Mouse (Mus musculus) heart, embryonic 14.5 days (tissue): ENCODE results near the gene Myoz1. TPM values are rescaled to one million over a fixed set of nuclear protein-coding genes. Genes with fewer than 3 reads are reported as not detected.

Experiments
- ATAC-seq: fragments of 200-750 bp; cut with Nextera tagmentation; 2 replicates; pipeline ENCODE4 v1.8.0; 2017; ENCODE audit warnings: low read depth, moderate TSS enrichment; ENCODE audit not compliant: insufficient number of reproducible peaks, insufficient read depth, low FRiP score
- H3K27ac ChIP-seq, 2 experiments: fragments of 200-500 bp in 1 of 2; fragments of 300-500 bp in 1 of 2; sonication (generic) in 1 of 2; replicated peaks in 1 of 2; 2 replicates each; pipeline ENCODE4 v1.5.1; 2012 to 2014; ENCODE audit warnings: low read depth in 2 of 2, low read length in 2 of 2, control low read depth in 1 of 2, mild to moderate bottlenecking in 1 of 2, mixed read lengths in 1 of 2; ENCODE audit not compliant: control insufficient read depth in 1 of 2, insufficient read depth in 1 of 2
- H3K27me3 ChIP-seq: fragments of 300-500 bp; sonication (generic); 2 replicates; pipeline ENCODE4 v1.6.1; 2014; ENCODE audit warnings: mild to moderate bottlenecking, low read length, control low read depth; ENCODE audit not compliant: control insufficient read depth, insufficient read depth
- H3K36me3 ChIP-seq: fragments of 300-500 bp; sonication (generic); 2 replicates; pipeline ENCODE4 v1.6.1; 2014; ENCODE audit warnings: mild to moderate bottlenecking, control low read depth, low read length, mixed read lengths; ENCODE audit not compliant: control insufficient read depth, insufficient read depth
- H3K4me1 ChIP-seq, 2 experiments: fragments of 200-500 bp in 1 of 2; fragments of 300-500 bp in 1 of 2; sonication (generic) in 1 of 2; 2 replicates each; pipeline ENCODE4 v1.6.1; 2012 to 2014; ENCODE audit warnings: low read length in 2 of 2, control low read depth in 1 of 2, mixed read lengths in 1 of 2; ENCODE audit not compliant: control insufficient read depth in 2 of 2, insufficient read depth in 2 of 2
- H3K4me2 ChIP-seq: fragments of 300-500 bp; sonication (generic); 2 replicates; pipeline ENCODE4 v1.6.1; 2014; ENCODE audit warnings: mild to moderate bottlenecking, low read length
- H3K4me3 ChIP-seq, 2 experiments: fragments of 200-500 bp in 1 of 2; fragments of 300-500 bp in 1 of 2; sonication (generic) in 1 of 2; 2 replicates each; pipeline ENCODE4 v1.5.1; 2012 to 2014; ENCODE audit warnings: low read length in 2 of 2, mild to moderate bottlenecking in 2 of 2, control low read depth in 1 of 2, low read depth in 1 of 2, moderate library complexity in 1 of 2; ENCODE audit not compliant: control insufficient read depth in 1 of 2, insufficient read depth in 1 of 2
- H3K9ac ChIP-seq: fragments of 300-500 bp; sonication (generic); 2 replicates; pipeline ENCODE4 v1.6.1; 2014; ENCODE audit warnings: mild to moderate bottlenecking, low read length
- H3K9me3 ChIP-seq: fragments of 300-500 bp; sonication (generic); 2 replicates; pipeline ENCODE4 v1.6.1; 2016; ENCODE audit warnings: low read length, control low read depth; ENCODE audit not compliant: control insufficient read depth
- WGBS: fragments of 180-500 bp; shearing (Covaris S2); extraction: QIAGEN DNeasy Blood & Tissue Kit; methylation state at CpG from one replicate; pipeline ENCODE4 v1.1.7; 2014; 5-methylcytosine and 5-hydroxymethylcytosine counted together
- polyA plus RNA-seq: library from polyadenylated mRNA; unstranded; fragments of >200 nt; fragmentation: Nextera tagmentation; extraction: Ambion mirVana; gene quantifications from 2 replicates; pipeline ENCODE4 v1.2.1, GENCODE M21; 2014

The Myoz1 gene
- polyA plus RNA-seq, 1 experiment from 2014 or later = 20.2 TPM

- WGBS = 45% methylated on average over 8 of the region's 8 CpGs
- H3K4me2 ChIP-seq = peak within 1 kb of the TSS; percentile 73
Measured at GRCm38 (mm10) chr14:20668154-20668810, 11.9 kb upstream of the Myoz1 start, which contains the start of gene Synpo2l. Gene Synpo2l, minus strand, starts transcription at chr14:20668354.

GRCm38 (mm10) chr14:20667469-20667868 lies 11.1 kb upstream of the Myoz1 start:
- H3K27ac ChIP-seq = peak overlapping the region; percentile 95 to 96
- H3K4me2 ChIP-seq = peak overlapping the region; percentile 73
- peaks cover 16 to 34% of the 10 kb centered on the region in 2 experiments for H3K4me1 ChIP-seq
- H3K27me3 ChIP-seq = no peaks in the 10 kb centered on the region
- 52% methylated on average over 1 of the region's 1 CpGs for WGBS
- no peaks in the 10 kb centered on the region for H3K9me3 ChIP-seq
- peak overlapping the region; percentile 43 to 52 for H3K4me3 ChIP-seq
- peak overlapping the region; percentile 81 for H3K9ac ChIP-seq
- no peak for ATAC-seq
- H3K36me3 ChIP-seq = 0 out of 2 replicates have a peak, but pooled peaks cover 3% of the 10 kb centered on the region

More at GRCm38 (mm10) chr14:20668154-20668810, 11.9 kb upstream of the Myoz1 start, which contains the start of gene Synpo2l:
- Histone ChIP-seq H3K27me3 (no peaks in the 10 kb centered on the region), H3K4me1 (peaks cover 16 to 34% of the 10 kb centered on the region in 2 experiments), H3K27ac (peak within 1 kb of the TSS; percentile 95 to 96), H3K9ac (peak within 1 kb of the TSS; percentile 81), H3K36me3 (0 out of 2 replicates have a peak, but pooled peaks cover 3% of the 10 kb centered on the region), H3K4me3 (peak within 1 kb of the TSS; percentile 43 to 52), H3K9me3 (0 out of 2 replicates have a peak, but pooled peaks cover 4% of the 10 kb centered on the region)
- ATAC-seq = peak; percentile 60

GRCm38 (mm10) chr14:20664436-20664835 lies 8.1 kb upstream of the Myoz1 start:
- peak; percentile 73 for ATAC-seq
- Histone ChIP-seq H3K4me2 (peak overlapping the region; percentile 91), H3K4me1 (peaks cover 21 to 49% of the 10 kb centered on the region in 2 experiments), H3K27me3 (no peaks in the 10 kb centered on the region), H3K27ac (peak overlapping the region; percentile 98 to 99), H3K9me3 (no peaks in the 10 kb centered on the region), H3K9ac (peak overlapping the region; percentile 92), H3K36me3 (peaks cover 27% of the 10 kb centered on the region), H3K4me3 (peak overlapping the region; percentile 58 to 67)
- 14% methylated on average over 3 of the region's 3 CpGs for WGBS

GRCm38 (mm10) chr14:20663601-20664000 lies 7.3 kb upstream of the Myoz1 start:
- peak overlapping the region; percentile 58 to 67 for H3K4me3 ChIP-seq
- peak overlapping the region; percentile 98 to 99 for H3K27ac ChIP-seq

GRCm38 (mm10) chr14:20662740-20663139 lies 6.4 kb upstream of the Myoz1 start:
- 27% methylated on average over 3 of the region's 3 CpGs for WGBS
- H3K9me3 ChIP-seq = no peaks in the 10 kb centered on the region
- H3K9ac ChIP-seq = peak overlapping the region; percentile 92
- H3K27ac ChIP-seq = peak overlapping the region; percentile 98 to 99
- H3K4me3 ChIP-seq = peak overlapping the region; percentile 58 to 67
- no peak for ATAC-seq
- H3K4me2 ChIP-seq = peak overlapping the region; percentile 91
- H3K4me1 ChIP-seq = peaks cover 19 to 41% of the 10 kb centered on the region in 2 experiments
- H3K27me3 ChIP-seq = no peaks in the 10 kb centered on the region
- peaks cover 27% of the 10 kb centered on the region for H3K36me3 ChIP-seq

More at GRCm38 (mm10) chr14:20663601-20664000, 7.3 kb upstream of the Myoz1 start:
- peak overlapping the region; percentile 91 for H3K4me2 ChIP-seq
- peaks cover 21 to 44% of the 10 kb centered on the region in 2 experiments for H3K4me1 ChIP-seq
- no peak for ATAC-seq
- peaks cover 27% of the 10 kb centered on the region for H3K36me3 ChIP-seq
- H3K9ac ChIP-seq = peak overlapping the region; percentile 92
- no peaks in the 10 kb centered on the region for H3K27me3 ChIP-seq
- WGBS = 14% methylated on average over 2 of the region's 2 CpGs
- no peaks in the 10 kb centered on the region for H3K9me3 ChIP-seq

- 6% methylated on average over 19 of the region's 19 CpGs for WGBS
- Histone ChIP-seq H3K4me3 (peak overlapping the region; percentile 58 to 67), H3K36me3 (peaks cover 27% of the 10 kb centered on the region), H3K27ac (peak overlapping the region; percentile 98 to 99), H3K9me3 (no peaks in the 10 kb centered on the region), H3K4me1 (peaks cover 19 to 33% of the 10 kb centered on the region in 2 experiments), H3K9ac (peak overlapping the region; percentile 92), H3K27me3 (no peaks in the 10 kb centered on the region), H3K4me2 (peak overlapping the region; percentile 91)
- ATAC-seq = no peak
Measured at GRCm38 (mm10) chr14:20661661-20662331, 5.5 kb upstream of the Myoz1 start.

- H3K9me3 ChIP-seq = no peaks in the 10 kb centered on the region
- WGBS = 1% methylated on average over 52 of the region's 52 CpGs
- H3K4me3 ChIP-seq = peak overlapping the region; percentile 58 to 67
- peak; percentile 41 for ATAC-seq
- peak overlapping the region; percentile 91 for H3K4me2 ChIP-seq
- H3K27ac ChIP-seq = peak overlapping the region; percentile 98 to 99
- peaks cover 16 to 33% of the 10 kb centered on the region in 2 experiments for H3K4me1 ChIP-seq
- H3K9ac ChIP-seq = peak overlapping the region; percentile 92
- H3K36me3 ChIP-seq = peaks cover 27% of the 10 kb centered on the region
- no peaks in the 10 kb centered on the region for H3K27me3 ChIP-seq
Measured at GRCm38 (mm10) chr14:20660827-20661660, 4.7 kb upstream of the Myoz1 start.
